Mouse (Mus musculus) spleen, adult 2 months (tissue): Measurements from ENCODE around the gene Nsun2.

Source experiments
- CTCF ChIP-seq: fragments of 200-500 bp; IDR thresholded peaks from 2 replicates; pipeline ENCODE4 v1.5.1; 2011; ENCODE audit warnings: mild to moderate bottlenecking, inconsistent platforms; ENCODE audit not compliant: insufficient read depth, insufficient read length, insufficient replicate concordance; ENCODE audit errors: extremely low read depth
- POLR2A ChIP-seq: fragments of 200-500 bp; IDR thresholded peaks from 2 replicates; pipeline ENCODE4 v1.6.1; 2011; ENCODE audit warnings: low read depth, low read length, inconsistent platforms

- TF ChIP-seq CTCF (no peak), POLR2A (no peak)
These were observed 9.4 kb upstream of the Nsun2 start for GRCm38 (mm10) chr13:69524158-69524530.
